Mouse (Mus musculus): ENCODE data around the gene Btnl4. TPM values are rescaled to one million over a fixed set of nuclear protein-coding genes. Genes with fewer than 3 reads are reported as not detected.

Btnl4 gene
- under 1 TPM in 1 of 2 experiments, not detected in 1; 0.99 TPM for polyA plus RNA-seq (2017; shearing (Covaris generic))

DNA sequence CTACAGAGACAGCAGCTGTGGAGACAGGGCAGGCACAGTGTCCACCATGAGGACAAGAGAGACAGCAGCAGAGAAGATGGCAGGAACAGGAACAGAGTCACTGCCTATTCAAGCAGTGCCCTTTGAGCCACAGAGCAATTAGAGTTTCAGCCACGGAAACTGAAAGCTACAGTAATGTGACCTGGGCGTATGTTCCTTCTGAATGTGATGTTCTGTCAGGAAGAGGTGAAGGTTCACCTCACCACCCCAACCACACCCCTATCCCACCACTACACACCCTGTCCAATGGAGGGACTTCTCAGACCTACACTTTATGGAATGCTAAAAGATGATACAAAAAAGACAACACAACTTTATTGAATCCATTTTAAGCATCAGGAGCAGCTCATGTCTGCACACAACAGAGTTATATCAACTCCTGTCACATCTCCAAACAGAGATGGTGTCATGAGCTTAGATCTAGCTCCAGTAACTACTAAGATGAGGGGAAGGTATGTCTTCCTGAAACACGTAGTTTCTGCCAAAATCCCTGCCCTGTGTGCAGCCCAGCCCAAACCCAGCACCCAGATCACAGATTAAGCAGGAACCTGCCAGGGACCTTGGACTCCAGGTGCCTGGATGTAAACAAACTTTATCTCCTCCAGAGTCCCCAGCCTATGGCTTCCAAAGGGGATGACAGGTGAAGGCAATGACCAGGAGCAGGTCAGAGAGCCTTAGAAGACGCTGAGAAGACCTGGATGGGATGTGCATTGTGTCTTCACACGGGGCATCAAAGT is at the start of gene Btnl4:
Gene Btnl4, minus strand, starts transcription at position 81 of the 776 bp plus-strand sequence.

DNA sequence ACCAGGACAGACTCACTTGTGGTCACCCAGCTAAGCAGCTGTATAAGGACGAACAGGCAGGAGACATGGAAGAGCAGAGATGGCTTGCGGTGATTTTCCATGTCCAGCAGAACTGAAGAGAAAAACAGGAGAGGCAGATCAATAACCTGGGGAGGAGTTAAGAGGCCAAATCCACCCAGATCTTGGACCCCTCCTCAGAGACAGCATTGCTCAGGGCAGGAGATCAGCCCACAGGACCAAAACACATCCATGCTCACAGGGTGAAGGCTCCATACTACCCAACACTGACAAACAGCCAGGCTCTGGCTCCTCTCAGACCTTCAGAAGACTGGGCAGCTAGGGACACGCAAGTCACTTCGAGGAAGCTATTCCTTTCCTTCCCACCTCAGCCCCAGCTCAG is 40.1 kb upstream of the Btnl4 start, which contains the start of gene Btnl6:
Gene Btnl6, minus strand, starts transcription at position 101 of the 400 bp plus-strand sequence.

Other genes with a start within 250 kb of the Btnl4 start
- 10 to 100 TPM; 69.7 to 70.8 TPM for gene H2-Ob, start 238.4 kb downstream of the Btnl4 start, polyA plus RNA-seq (2017; shearing (Covaris generic))
- gene H2-Ab1, start 219.6 kb downstream of the Btnl4 start, polyA plus RNA-seq (2017; shearing (Covaris generic)), result 100 to 1,000 TPM in 1 of 2 experiments, 10 to 100 TPM in 1; 49.6 to 150 TPM
- gene H2-Aa, start 189.5 kb downstream of the Btnl4 start, polyA plus RNA-seq (2017; shearing (Covaris generic)), result 10 to 100 TPM; 40.3 to 86.4 TPM
- 10 to 100 TPM; 26.8 to 67.1 TPM for gene H2-Eb1, start 171.5 kb downstream of the Btnl4 start, polyA plus RNA-seq (2017; shearing (Covaris generic))
- 1 to 10 TPM in 1 of 2 experiments, under 1 TPM in 1; 0.42 to 1.3 TPM for gene H2-Eb2, start 151.7 kb downstream of the Btnl4 start, polyA plus RNA-seq (2017; shearing (Covaris generic))
- gene Btnl2, start 122.5 kb downstream of the Btnl4 start, polyA plus RNA-seq (2017; shearing (Covaris generic)), result under 1 TPM; 0.43 to 0.46 TPM
- not detected for gene Btnl1, start 100.2 kb downstream of the Btnl4 start, polyA plus RNA-seq (2017; shearing (Covaris generic))
- 1 to 10 TPM in 1 of 2 experiments, under 1 TPM in 1; 0.71 to 1.6 TPM for gene BC051142, start 78.5 kb downstream of the Btnl4 start, polyA plus RNA-seq (2017; shearing (Covaris generic))
- gene Btnl6, start 40.0 kb upstream of the Btnl4 start, polyA plus RNA-seq (2017; shearing (Covaris generic)), result under 1 TPM in 1 of 2 experiments, not detected in 1; 0.22 TPM
- gene Notch4, start 87.0 kb upstream of the Btnl4 start, polyA plus RNA-seq (2017; shearing (Covaris generic)), result 1 to 10 TPM in 1 of 2 experiments, under 1 TPM in 1; 0.71 to 1.5 TPM
- gene Gpsm3, start 112.5 kb upstream of the Btnl4 start, polyA plus RNA-seq (2017; shearing (Covaris generic)), result 100 to 1,000 TPM; 242 to 367 TPM
- 10 to 100 TPM; 15.0 to 18.2 TPM for gene Pbx2, start 113.9 kb upstream of the Btnl4 start, polyA plus RNA-seq (2017; shearing (Covaris generic))
- 1 to 10 TPM; 1.3 to 3.4 TPM for gene Ager, start 120.5 kb upstream of the Btnl4 start, polyA plus RNA-seq (2017; shearing (Covaris generic))
- 100 to 1,000 TPM in 1 of 2 experiments, 10 to 100 TPM in 1; 91.5 to 117 TPM for gene Rnf5, start 126.4 kb upstream of the Btnl4 start, polyA plus RNA-seq (2017; shearing (Covaris generic))
- 10 to 100 TPM; 21.3 to 25.3 TPM for gene Agpat1, start 126.9 kb upstream of the Btnl4 start, polyA plus RNA-seq (2017; shearing (Covaris generic))
- 1 to 10 TPM in 1 of 2 experiments, under 1 TPM in 1; 0.44 to 3.0 TPM for gene Egfl8, start 138.7 kb upstream of the Btnl4 start, polyA plus RNA-seq (2017; shearing (Covaris generic))
- gene Ppt2, start 151.2 kb upstream of the Btnl4 start, polyA plus RNA-seq (2017; shearing (Covaris generic)), result 10 to 100 TPM; 19.9 to 26.0 TPM
- gene Prrt1, start 152.2 kb upstream of the Btnl4 start, polyA plus RNA-seq (2017; shearing (Covaris generic)), result 1 to 10 TPM; 6.5 to 8.5 TPM
- gene Fkbpl, start 167.4 kb upstream of the Btnl4 start, polyA plus RNA-seq (2017; shearing (Covaris generic)), result 1 to 10 TPM; 3.7 to 7.1 TPM
- gene Atf6b, start 169.8 kb upstream of the Btnl4 start, polyA plus RNA-seq (2017; shearing (Covaris generic)), result 10 to 100 TPM; 69.7 to 80.4 TPM
- under 1 TPM in 1 of 2 experiments, not detected in 1; 0.09 TPM for gene Tnxb, start 193.2 kb upstream of the Btnl4 start, polyA plus RNA-seq (2017; shearing (Covaris generic))

Data from inflammation-experienced regulatory T-cells (primary cell).